Mouse (Mus musculus): Measurements from ENCODE around the gene Tmem260. TPM values are rescaled to one million over a fixed set of nuclear protein-coding genes. Genes with fewer than 3 reads are reported as not detected.

The Tmem260 gene
- polyA plus RNA-seq, 1 experiment from 2014 or later, result 19.7 TPM

GRCm38 (mm10) chr14:48503691-48504565 is 58.0 kb downstream of the Tmem260 start:
- H3K9ac ChIP-seq (ENCODE audit: low read depth, low read length), result 0 out of 2 replicates have a peak overlapping the region, but pooled peaks have one; percentile 16
- no peaks in the 10 kb centered on the region for H3K36me3 ChIP-seq (ENCODE audit: control insufficient read depth, insufficient read depth, low read length)
- no peaks in the 10 kb centered on the region for H3K4me1 ChIP-seq (ENCODE audit: control insufficient read depth, insufficient read depth, low read length)
- no peaks in the 10 kb centered on the region for H3K9me3 ChIP-seq (replicated peaks; ENCODE audit: control insufficient read depth, low read length, poor library complexity, severe bottlenecking)
- no peak overlapping the region for H3K4me3 ChIP-seq (ENCODE audit: low read depth, low read length)
- H3K4me2 ChIP-seq (ENCODE audit: low read length), result peak overlapping the region; percentile 9; the same call in 1 of the 2 replicates
- no peak overlapping the region for H3K27ac ChIP-seq (ENCODE audit: low read length)
- WGBS, result 18% methylated on average over 18 of the region's 18 CpGs
- ATAC-seq, result 0 out of 2 replicates have a peak, but pooled peaks have one; percentile 23
- H3K27me3 ChIP-seq (ENCODE audit: control insufficient read depth, insufficient read depth, low read depth, low read length), result peaks cover 4% of the 10 kb centered on the region; the same call in 1 of the 2 replicates

- no peak overlapping the region for H3K4me2 ChIP-seq (ENCODE audit: low read length)
- H3K9me3 ChIP-seq (replicated peaks; ENCODE audit: control insufficient read depth, low read length, poor library complexity, severe bottlenecking), result no peaks in the 10 kb centered on the region
- H3K4me3 ChIP-seq (ENCODE audit: low read depth, low read length), result no peak overlapping the region
- H3K4me1 ChIP-seq (ENCODE audit: control insufficient read depth, insufficient read depth, low read length), result no peaks in the 10 kb centered on the region
- no peaks in the 10 kb centered on the region for H3K36me3 ChIP-seq (ENCODE audit: control insufficient read depth, insufficient read depth, low read length)
- peaks cover 10% of the 10 kb centered on the region for H3K27me3 ChIP-seq (ENCODE audit: control insufficient read depth, insufficient read depth, low read depth, low read length)
- ATAC-seq, result no peak
- no peak overlapping the region for H3K9ac ChIP-seq (ENCODE audit: low read depth, low read length)
- H3K27ac ChIP-seq (ENCODE audit: low read length), result no peak overlapping the region
- WGBS, result 11% methylated on average over 9 of the region's 9 CpGs
Measured at GRCm38 (mm10) chr14:48504566-48504950, 58.6 kb downstream of the Tmem260 start.

GRCm38 (mm10) chr14:48505606-48506005 is 59.7 kb downstream of the Tmem260 start:
- Histone ChIP-seq H3K4me2 (ENCODE audit: low read length) (no peak overlapping the region), H3K36me3 (ENCODE audit: control insufficient read depth, insufficient read depth, low read length) (no peaks in the 10 kb centered on the region; the same call in 1 of the 2 replicates), H3K4me3 (ENCODE audit: low read depth, low read length) (no peak overlapping the region), H3K9ac (ENCODE audit: low read depth, low read length) (no peak overlapping the region), H3K27me3 (ENCODE audit: control insufficient read depth, insufficient read depth, low read depth, low read length) (peaks cover 18% of the 10 kb centered on the region), H3K4me1 (ENCODE audit: control insufficient read depth, insufficient read depth, low read length) (no peaks in the 10 kb centered on the region), H3K27ac (ENCODE audit: low read length) (no peak overlapping the region), H3K9me3 (replicated peaks; ENCODE audit: control insufficient read depth, low read length, poor library complexity, severe bottlenecking) (no peaks in the 10 kb centered on the region)
- WGBS, result 94% methylated on average over 12 of the region's 12 CpGs
- ATAC-seq, result no peak

GRCm38 (mm10) chr14:48507376-48507775 is 61.5 kb downstream of the Tmem260 start:
- H3K9ac ChIP-seq (ENCODE audit: low read depth, low read length), result no peak overlapping the region
- no peaks in the 10 kb centered on the region for H3K4me1 ChIP-seq (ENCODE audit: control insufficient read depth, insufficient read depth, low read length)
- H3K9me3 ChIP-seq (replicated peaks; ENCODE audit: control insufficient read depth, low read length, poor library complexity, severe bottlenecking), result no peaks in the 10 kb centered on the region
- no peak overlapping the region for H3K27ac ChIP-seq (ENCODE audit: low read length)
- H3K4me3 ChIP-seq (ENCODE audit: low read depth, low read length), result no peak overlapping the region
- WGBS, result 63% methylated on average over 8 of the region's 8 CpGs
- no peaks in the 10 kb centered on the region; the same call in 1 of the 2 replicates for H3K36me3 ChIP-seq (ENCODE audit: control insufficient read depth, insufficient read depth, low read length)
- no peak overlapping the region for H3K4me2 ChIP-seq (ENCODE audit: low read length)
- no peak for ATAC-seq
- H3K27me3 ChIP-seq (ENCODE audit: control insufficient read depth, insufficient read depth, low read depth, low read length), result peaks cover 18% of the 10 kb centered on the region

- Histone ChIP-seq H3K9me3 (replicated peaks; ENCODE audit: control insufficient read depth, low read length, poor library complexity, severe bottlenecking) (no peaks in the 10 kb centered on the region), H3K4me2 (ENCODE audit: low read length) (no peak overlapping the region), H3K27me3 (ENCODE audit: control insufficient read depth, insufficient read depth, low read depth, low read length) (peaks cover 15% of the 10 kb centered on the region), H3K36me3 (ENCODE audit: control insufficient read depth, insufficient read depth, low read length) (no peaks in the 10 kb centered on the region; the same call in 1 of the 2 replicates), H3K4me3 (ENCODE audit: low read depth, low read length) (no peak overlapping the region), H3K9ac (ENCODE audit: low read depth, low read length) (no peak overlapping the region), H3K27ac (ENCODE audit: low read length) (no peak overlapping the region), H3K4me1 (ENCODE audit: control insufficient read depth, insufficient read depth, low read length) (peaks cover 4% of the 10 kb centered on the region; the same call in 1 of the 2 replicates)
- ATAC-seq, result no peak
- WGBS, result 93% methylated on average over 5 of the region's 5 CpGs
Measured at GRCm38 (mm10) chr14:48509131-48509530, 63.2 kb downstream of the Tmem260 start.

GRCm38 (mm10) chr14:48513098-48513823 is 67.3 kb downstream of the Tmem260 start:
- peaks cover 23% of the 10 kb centered on the region for H3K27me3 ChIP-seq (ENCODE audit: control insufficient read depth, insufficient read depth, low read depth, low read length)
- WGBS, result 12% methylated on average over 12 of the region's 12 CpGs

GRCm38 (mm10) chr14:48513824-48514493 is 68.0 kb downstream of the Tmem260 start:
- Histone ChIP-seq H3K4me3 (ENCODE audit: low read depth, low read length) (no peak overlapping the region), H3K27ac (ENCODE audit: low read length) (no peak overlapping the region), H3K4me1 (ENCODE audit: control insufficient read depth, insufficient read depth, low read length) (peaks cover 4% of the 10 kb centered on the region; the same call in 1 of the 2 replicates), H3K27me3 (ENCODE audit: control insufficient read depth, insufficient read depth, low read depth, low read length) (peaks cover 22% of the 10 kb centered on the region), H3K9ac (ENCODE audit: low read depth, low read length) (no peak overlapping the region), H3K36me3 (ENCODE audit: control insufficient read depth, insufficient read depth, low read length) (no peaks in the 10 kb centered on the region; the same call in 1 of the 2 replicates), H3K9me3 (replicated peaks; ENCODE audit: control insufficient read depth, low read length, poor library complexity, severe bottlenecking) (no peaks in the 10 kb centered on the region), H3K4me2 (ENCODE audit: low read length) (no peak overlapping the region)
- ATAC-seq, result no peak
- 41% methylated on average over 12 of the region's 12 CpGs for WGBS

More at GRCm38 (mm10) chr14:48513098-48513823, 67.3 kb downstream of the Tmem260 start:
- no peak overlapping the region for H3K4me2 ChIP-seq (ENCODE audit: low read length)
- no peak overlapping the region for H3K4me3 ChIP-seq (ENCODE audit: low read depth, low read length)
- H3K9me3 ChIP-seq (replicated peaks; ENCODE audit: control insufficient read depth, low read length, poor library complexity, severe bottlenecking), result no peaks in the 10 kb centered on the region
- H3K36me3 ChIP-seq (ENCODE audit: control insufficient read depth, insufficient read depth, low read length), result no peaks in the 10 kb centered on the region; the same call in 1 of the 2 replicates
- H3K4me1 ChIP-seq (ENCODE audit: control insufficient read depth, insufficient read depth, low read length), result peaks cover 4% of the 10 kb centered on the region; the same call in 1 of the 2 replicates
- peak; percentile 54; the same call in 1 of the 2 replicates for ATAC-seq
- H3K9ac ChIP-seq (ENCODE audit: low read depth, low read length), result no peak overlapping the region
- no peak overlapping the region for H3K27ac ChIP-seq (ENCODE audit: low read length)

GRCm38 (mm10) chr14:48514620-48515019 is 68.7 kb downstream of the Tmem260 start:
- 36% methylated on average over 7 of the region's 7 CpGs for WGBS
- no peak overlapping the region for H3K4me3 ChIP-seq (ENCODE audit: low read depth, low read length)
- no peak overlapping the region for H3K9ac ChIP-seq (ENCODE audit: low read depth, low read length)
- ATAC-seq, result 0 out of 2 replicates have a peak, but pooled peaks have one; percentile 37
- H3K9me3 ChIP-seq (replicated peaks; ENCODE audit: control insufficient read depth, low read length, poor library complexity, severe bottlenecking), result no peaks in the 10 kb centered on the region
- no peak overlapping the region for H3K27ac ChIP-seq (ENCODE audit: low read length)
- peaks cover 16% of the 10 kb centered on the region for H3K27me3 ChIP-seq (ENCODE audit: control insufficient read depth, insufficient read depth, low read depth, low read length)
- no peaks in the 10 kb centered on the region; the same call in 1 of the 2 replicates for H3K36me3 ChIP-seq (ENCODE audit: control insufficient read depth, insufficient read depth, low read length)
- H3K4me2 ChIP-seq (ENCODE audit: low read length), result no peak overlapping the region
- peaks cover 4% of the 10 kb centered on the region; the same call in 1 of the 2 replicates for H3K4me1 ChIP-seq (ENCODE audit: control insufficient read depth, insufficient read depth, low read length)
